Mouse (Mus musculus): Measurements from ENCODE around the gene Psma5. TPM values are rescaled to one million over a fixed set of nuclear protein-coding genes. Genes with fewer than 3 reads are reported as not detected.

Gene Psma5
- total RNA-seq, 2 experiments from 2014 or later, result 78.2 to 80.3 TPM

GRCm38 (mm10) chr3:108300455-108301030, 43.8 kb downstream of the Psma5 start:
- intact Hi-C loops (cut with DNase I), result no loop called here
- DNase-seq, result no peak

DNA sequence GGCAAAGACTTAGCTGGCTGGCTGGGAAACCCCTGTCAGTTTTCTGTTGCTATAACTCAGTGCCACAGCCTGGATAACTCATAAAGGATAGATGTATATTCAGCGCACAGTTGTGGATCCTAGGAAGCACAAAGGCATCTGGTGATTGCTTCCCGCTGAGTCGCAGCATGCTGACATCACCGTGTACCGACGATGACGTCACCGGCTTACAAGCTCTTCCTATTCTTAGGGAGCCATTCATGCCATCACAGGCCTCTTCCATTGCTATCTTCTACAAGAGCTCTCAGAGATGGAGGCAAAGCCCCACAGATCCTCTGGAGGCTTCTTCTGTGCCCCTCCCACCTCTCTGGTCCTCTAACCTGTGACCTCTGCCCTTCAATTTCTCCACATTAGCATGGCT, 47.0 kb downstream of the Psma5 start:
- no peak for DNase-seq
- intact Hi-C loops (cut with DNase I), result no loop called here

DNA sequence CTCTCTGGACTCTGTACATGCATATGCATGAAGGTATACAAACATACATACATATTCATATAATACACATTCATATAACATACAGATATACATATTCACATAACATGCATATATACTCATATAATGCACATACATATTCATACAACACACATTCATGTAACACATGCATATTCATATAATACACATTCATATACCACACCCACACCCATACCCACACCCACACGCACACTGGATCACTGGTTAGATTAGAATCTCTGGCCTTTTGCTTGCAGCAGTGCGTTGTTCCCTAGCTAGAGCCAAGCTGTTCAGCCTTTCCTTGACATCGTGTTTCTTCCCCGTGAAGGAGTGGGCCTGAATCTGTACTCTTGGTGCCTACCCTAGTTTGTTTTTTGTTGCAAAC, 48.0 kb downstream of the Psma5 start:
- DNase-seq, result no peak
- intact Hi-C loops (cut with DNase I), result no loop called here

DNA sequence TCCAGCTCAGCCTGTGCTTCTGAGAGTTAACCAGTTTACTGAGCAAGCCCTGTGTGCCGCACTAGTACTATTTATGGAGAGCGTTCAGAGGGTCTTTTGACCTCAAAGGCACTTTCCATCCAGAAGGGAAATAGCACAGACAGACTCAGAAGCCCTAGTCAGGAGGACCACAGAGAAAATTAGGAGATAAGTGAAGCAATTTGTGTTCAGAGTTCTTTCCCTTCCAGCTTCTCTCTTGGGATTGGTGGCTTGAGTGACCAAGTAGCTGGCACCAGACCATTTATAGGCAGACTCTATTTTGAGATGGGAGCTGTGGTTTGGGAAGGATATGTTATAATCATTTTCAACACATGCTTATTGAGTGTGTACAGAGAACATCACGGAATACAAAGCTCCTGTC, 49.7 kb downstream of the Psma5 start:
- peak in 1 of 2 experiments; percentile 55 for DNase-seq

DNA sequence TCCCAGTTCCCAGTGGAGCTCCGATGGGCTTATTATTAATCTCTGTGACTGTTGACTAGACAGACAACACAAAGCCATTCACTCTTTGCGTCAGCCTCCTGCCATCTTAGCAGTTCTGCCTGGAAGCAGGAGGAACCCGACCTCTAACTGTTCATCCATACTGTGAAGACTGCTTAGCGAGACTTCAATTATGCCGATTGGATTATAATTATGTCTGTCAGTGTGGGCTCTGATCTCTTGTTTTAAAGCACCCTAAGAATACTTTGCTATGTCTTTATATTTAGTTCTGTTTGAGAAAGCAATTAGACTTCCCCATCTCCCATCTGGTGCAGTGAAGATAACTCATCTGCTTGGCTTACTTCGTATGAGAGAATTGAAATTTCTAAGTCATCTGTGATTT, 50.8 kb downstream of the Psma5 start:
- DNase-seq, result no peak
- intact Hi-C loops (cut with DNase I), result no loop called here

More for the DNA sequence above, 49.7 kb downstream of the Psma5 start:
- intact Hi-C loops (cut with DNase I), result no loop called here

DNA sequence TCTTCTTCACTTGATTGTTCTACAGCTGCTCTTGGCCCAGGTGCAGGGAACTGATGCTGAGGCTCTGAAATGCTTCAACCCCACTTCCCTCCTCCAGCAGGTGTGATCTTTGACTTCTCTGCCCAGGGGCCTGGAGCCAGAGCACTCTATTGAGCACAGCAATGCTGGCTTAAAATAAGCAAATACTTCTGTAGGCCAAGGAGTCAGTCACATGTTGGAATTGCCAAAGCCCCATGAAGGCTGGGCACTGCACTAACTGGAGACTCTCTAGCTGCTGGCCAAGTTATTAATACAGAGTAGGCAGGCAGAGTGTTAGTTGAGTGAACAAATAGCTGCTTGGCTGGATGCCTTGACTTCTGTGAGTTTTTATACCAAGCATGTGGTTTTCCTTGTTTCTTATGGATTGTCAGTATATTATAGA, 54.2 kb downstream of the Psma5 start:
- peak in 1 of 2 experiments; percentile 46 for DNase-seq
- intact Hi-C loops (cut with DNase I), result loop anchor here (5.0 kb wide), 1 partner anchor 51 kb away; the partner anchor contains the start of gene Mybphl

- intact Hi-C loops (cut with DNase I), result loop anchor here (5.0 kb wide), 1 partner anchor 51 kb away; the partner anchor contains the start of gene Mybphl
- DNase-seq, result peak; percentile 49 to 58
Measured at GRCm38 (mm10) chr3:108311688-108312087, 55.0 kb downstream of the Psma5 start.

- no peak for DNase-seq
- intact Hi-C loops (cut with DNase I), result loop anchor here (5.0 kb wide), 1 partner anchor 50 kb away; the partner anchor contains the start of gene Mybphl
Measured at GRCm38 (mm10) chr3:108312414-108312813, 55.7 kb downstream of the Psma5 start.

- intact Hi-C loops (cut with DNase I), result loop anchor here (5.0 kb wide), 1 partner anchor 49 kb away; the partner anchor contains the start of gene Mybphl
- peak; percentile 47 to 56 for DNase-seq
Measured at GRCm38 (mm10) chr3:108313138-108313537, 56.4 kb downstream of the Psma5 start.

- intact Hi-C loops (cut with DNase I), result loop anchor here (5.0 kb wide), 1 partner anchor 48 kb away; the partner anchor contains the start of gene Mybphl
- DNase-seq, result no peak
Measured at GRCm38 (mm10) chr3:108314038-108314675, 57.4 kb downstream of the Psma5 start.

- intact Hi-C loops (cut with DNase I), result no loop called here
- DNase-seq, result no peak
Measured at GRCm38 (mm10) chr3:108318517-108318916, 61.8 kb downstream of the Psma5 start.

- DNase-seq, result no peak
- intact Hi-C loops (cut with DNase I), result loop anchor here (5.0 kb wide), 1 partner anchor 34 kb away; no protein-coding TSS in a partner anchor
Measured at GRCm38 (mm10) chr3:108321671-108322070, 64.9 kb downstream of the Psma5 start.

DNA sequence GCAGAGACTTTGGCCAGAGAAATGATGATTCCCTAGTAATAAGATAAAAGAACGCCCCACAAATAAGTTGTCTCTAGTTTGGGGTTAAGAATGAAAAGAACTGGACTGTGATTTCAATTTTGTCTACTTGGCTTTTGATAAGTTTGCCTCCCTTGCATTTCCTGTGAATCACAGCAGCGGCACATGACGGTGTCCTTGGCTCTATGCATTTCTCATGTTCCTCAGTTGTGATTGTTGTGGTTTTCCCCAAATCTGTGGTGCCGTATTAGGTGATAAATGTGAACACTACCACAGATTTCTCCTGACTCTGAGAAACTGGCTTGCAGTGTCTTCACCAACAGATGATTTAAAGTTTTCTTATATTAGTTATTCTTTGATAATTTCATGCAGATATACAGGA, 65.4 kb downstream of the Psma5 start:
- DNase-seq, result no peak
- intact Hi-C loops (cut with DNase I), result loop anchor here (5.0 kb wide), 1 partner anchor 35 kb away; no protein-coding TSS in a partner anchor

- intact Hi-C loops (cut with DNase I), result loop anchor here (5.0 kb wide), 1 partner anchor 36 kb away; no protein-coding TSS in a partner anchor
- DNase-seq, result no peak
Measured at GRCm38 (mm10) chr3:108322962-108323361, 66.2 kb downstream of the Psma5 start.

DNA sequence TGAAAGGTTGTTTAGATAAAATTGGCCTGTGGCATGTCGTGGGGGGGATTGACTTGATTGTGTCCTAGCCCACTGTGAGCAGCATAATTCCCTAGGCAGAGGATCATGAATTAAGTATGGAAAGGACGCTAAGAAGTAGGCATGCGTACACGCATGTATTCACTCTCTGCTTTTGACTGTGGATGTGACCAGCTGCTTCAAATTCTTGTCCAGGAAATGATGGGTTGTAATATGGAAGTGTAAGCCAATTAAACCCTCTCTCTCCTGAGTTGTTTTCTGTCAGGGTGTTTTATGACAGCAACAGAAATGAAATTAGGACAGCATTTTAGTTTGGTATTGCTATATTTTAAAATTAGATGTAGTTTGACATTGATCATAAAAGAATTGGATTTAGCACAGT, 68.1 kb downstream of the Psma5 start:
- DNase-seq, result no peak
- intact Hi-C loops (cut with DNase I), result loop anchor here (5.0 kb wide), 1 partner anchor 38 kb away; no protein-coding TSS in a partner anchor

- no peak for DNase-seq
- intact Hi-C loops (cut with DNase I), result no loop called here
Measured at GRCm38 (mm10) chr3:108325521-108325920, 68.8 kb downstream of the Psma5 start.

DNA sequence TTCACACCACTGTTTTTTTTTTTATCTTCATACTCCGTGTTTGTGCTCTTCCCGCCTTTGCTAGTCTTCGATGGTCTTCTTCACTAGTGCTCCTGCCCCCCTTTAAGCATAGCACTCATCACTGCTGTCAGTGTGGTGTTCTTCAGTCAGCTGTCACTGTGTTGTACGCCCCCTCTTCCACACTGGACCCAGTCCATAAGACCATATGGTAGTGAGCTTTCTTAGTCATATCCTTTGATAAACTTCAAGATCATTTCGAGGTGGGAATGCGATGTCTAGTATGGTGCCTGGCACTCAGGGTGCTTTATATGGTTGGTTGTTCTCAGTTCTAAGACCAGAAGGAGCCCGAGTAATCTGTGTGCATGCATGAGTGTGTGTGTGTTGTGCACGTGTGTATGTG, 70.5 kb downstream of the Psma5 start:
- peak; percentile 41 to 51 for DNase-seq
- intact Hi-C loops (cut with DNase I), result no loop called here

DNA sequence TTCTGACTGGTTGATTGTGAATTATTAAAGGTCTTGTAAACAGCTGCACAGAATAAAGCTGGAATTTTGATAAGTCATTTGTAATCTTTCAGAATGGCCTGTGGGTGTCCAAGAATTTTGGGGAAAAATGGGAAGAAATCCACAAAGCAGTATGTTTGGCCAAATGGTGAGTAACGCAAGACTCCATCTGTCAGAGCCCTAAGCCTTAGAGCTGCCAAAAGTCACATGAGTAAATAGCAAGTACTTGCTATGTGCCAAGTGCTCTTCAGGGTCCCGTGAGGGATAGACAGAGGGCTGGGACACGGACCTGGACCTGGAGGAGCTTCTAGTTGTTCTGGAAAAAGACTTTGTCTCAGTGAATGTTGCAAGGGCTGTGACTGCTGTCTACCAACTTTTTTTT, 71.2 kb downstream of the Psma5 start:
- peak; percentile 63 to 69 for DNase-seq
- intact Hi-C loops (cut with DNase I), result no loop called here

GRCm38 (mm10) chr3:108328441-108328841, 71.7 kb downstream of the Psma5 start:
- peak; percentile 77 to 79 for DNase-seq
- intact Hi-C loops (cut with DNase I), result no loop called here
